In the genomic region with DNA sequence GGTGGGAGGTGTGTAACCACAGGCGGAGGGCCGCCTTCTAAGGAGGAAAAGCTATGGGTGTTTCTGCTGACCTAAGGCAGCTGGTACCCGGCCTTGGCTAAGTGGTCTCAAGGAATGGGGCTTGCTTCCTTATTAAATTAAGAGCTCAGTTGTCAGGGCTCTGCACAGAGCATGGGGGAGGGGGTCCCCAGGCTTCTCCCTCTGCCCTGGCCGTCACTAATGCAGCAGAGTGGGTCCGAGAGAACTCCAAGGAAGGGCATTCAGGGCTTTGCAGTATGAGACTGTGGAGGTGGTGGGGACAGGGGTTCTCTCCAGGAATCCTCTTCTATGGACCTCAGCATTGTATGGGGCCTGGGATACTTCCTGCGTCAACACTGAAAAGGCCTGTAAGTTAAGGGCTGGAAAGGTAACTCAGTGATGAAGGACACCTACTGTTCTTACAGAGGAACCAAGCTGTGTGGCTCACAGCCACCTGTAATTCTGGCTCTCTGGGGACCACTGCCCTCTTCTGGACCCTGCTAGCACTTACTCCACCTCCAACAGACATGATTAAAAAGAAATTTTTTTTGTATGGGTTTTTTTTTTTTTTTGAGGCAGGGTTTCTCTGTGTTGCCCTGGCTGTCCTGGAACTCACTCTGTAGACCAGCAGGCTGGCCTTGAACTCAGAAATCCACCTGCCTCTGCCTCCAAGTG, we compare ENCODE assay signal across 11 mouse cellular contexts. TPM values are rescaled to one million over a fixed set of nuclear protein-coding genes. Genes with fewer than 3 reads are reported as not detected.
DNase-seq lines count a peak whose midpoint lies in the region; ATAC-seq and TF ChIP-seq lines count a peak whose summit lies in the region.
"Had no signal": no experiment of that assay in that cellular context is flagged by ENCODE, and none has a peak within 500 bp of the region (broad histone marks: within the 10 kb centered on the region; RNA-seq: fewer than 3 reads in every experiment).

No protein-coding gene starts in this region.

- H3K27me3 ChIP-seq in cerebellum, adult 2 months (ENCODE audit: control insufficient read depth, insufficient read depth, low read length), result no peaks in the 10 kb centered on the region
- H3K27me3 ChIP-seq in lung, embryonic 14.5 days (ENCODE audit: insufficient read depth, low read length), result no peaks in the 10 kb centered on the region
- H3K27me3 ChIP-seq in stomach, embryonic 14.5 days (ENCODE audit: control insufficient read depth, insufficient read depth, low read length), result no peaks in the 10 kb centered on the region

- WGBS in cerebellum, adult 2 months, result 69% methylated on average over 6 of the region's 6 CpGs
- 70% methylated on average over 6 of the region's 6 CpGs for WGBS in lung, embryonic 14.5 days
- 89% methylated on average over 6 of the region's 6 CpGs for WGBS in lung, adult 2 months
- 69% methylated on average over 6 of the region's 6 CpGs for WGBS in stomach, embryonic 14.5 days

- H3K4me3 ChIP-seq in cerebellum, adult 2 months (replicated peaks; ENCODE audit: insufficient read depth, low read depth, low read length), result no peak overlapping the region
- no peak overlapping the region for H3K4me3 ChIP-seq in lung, embryonic 14.5 days (ENCODE audit: low read depth, low read length)
- H3K4me3 ChIP-seq in lung, adult 2 months (replicated peaks; ENCODE audit: extremely low read depth, low read depth, low read length), result no peak overlapping the region
- no peak overlapping the region for H3K4me3 ChIP-seq in stomach, embryonic 14.5 days (ENCODE audit: low read depth, low read length)

- no peaks in the 10 kb centered on the region for H3K36me3 ChIP-seq in lung, embryonic 14.5 days (ENCODE audit: insufficient read depth)
- H3K36me3 ChIP-seq in stomach, embryonic 14.5 days (ENCODE audit: control insufficient read depth, insufficient read depth, low read length), result no peaks in the 10 kb centered on the region

- H3K4me1 ChIP-seq in cerebellum, adult 2 months (ENCODE audit: control insufficient read depth, insufficient read depth, low read length), result no peaks in the 10 kb centered on the region
- 0 out of 2 replicates have a peak, but pooled peaks cover 3% of the 10 kb centered on the region for H3K4me1 ChIP-seq in lung, embryonic 14.5 days (ENCODE audit: insufficient read depth)
- peaks cover 3% of the 10 kb centered on the region; the same call in 1 of the 2 replicates for H3K4me1 ChIP-seq in lung, adult 2 months (ENCODE audit: control insufficient read depth, insufficient read depth, low read length)
- no peaks in the 10 kb centered on the region for H3K4me1 ChIP-seq in stomach, embryonic 14.5 days (ENCODE audit: control insufficient read depth, insufficient read depth, low read length)

- no peak overlapping the region for H3K27ac ChIP-seq in cerebellum, adult 2 months (ENCODE audit: insufficient read depth, low read length)
- H3K27ac ChIP-seq in lung, embryonic 14.5 days (ENCODE audit: low read depth), result no peak overlapping the region
- no peak overlapping the region for H3K27ac ChIP-seq in stomach, embryonic 14.5 days (ENCODE audit: low read length)
- H3K27ac ChIP-seq: liver, embryonic 14.5 days had no signal

- DNase-seq in cerebellum, adult 2 months, result no peak
- DNase-seq in cerebellum, adult 9-10 months, result no peak
- DNase-seq in lung, embryonic 14.5 days, result no peak
- DNase-seq in lung, adult 2 months, result no peak
- no peak for DNase-seq in frontal cortex, postnatal 36 days (ENCODE audit: low spot score in 2 of 2)
- no peak for DNase-seq in ovary, postnatal 14 days (ENCODE audit: low spot score)
- DNase-seq: B cell, adult 2 months; gastrocnemius, postnatal 10 days had no signal

- ATAC-seq in lung, embryonic 14.5 days (ENCODE audit: insufficient read depth), result no peak
- peak; percentile 50; the same call in 1 of the 2 replicates for ATAC-seq in common myeloid progenitor, adult 5-6 weeks (replicated peaks; ENCODE audit: low read depth, poor library complexity, severe bottlenecking)
- ATAC-seq in stomach, embryonic 14.5 days (ENCODE audit: insufficient number of reproducible peaks, insufficient read depth, low FRiP score, low read depth), result 0 out of 2 replicates have a peak, but pooled peaks have one; percentile 23

- no peak for TF ChIP-seq POLR2A in cerebellum, adult 2 months (IDR thresholded peaks at IDR 0.05; ENCODE audit: borderline replicate concordance, insufficient read depth, low read length)
- TF ChIP-seq POLR2A in lung, adult 2 months (IDR thresholded peaks at IDR 0.05; ENCODE audit: borderline replicate concordance, extremely low read depth, low read depth, low read length), result no peak

- no peaks in the 10 kb centered on the region; the same call in 1 of the 2 replicates for H3K9me3 ChIP-seq in lung, embryonic 14.5 days (ENCODE audit: low read depth, low read length)
- H3K9me3 ChIP-seq in stomach, embryonic 14.5 days (ENCODE audit: control insufficient read depth, low read depth, low read length), result no peaks in the 10 kb centered on the region; the same call in 1 of the 2 replicates

- H3K4me2 ChIP-seq in lung, embryonic 14.5 days, result no peak overlapping the region
- H3K4me2 ChIP-seq in stomach, embryonic 14.5 days (replicated peaks; ENCODE audit: low read depth, low read length), result no peak overlapping the region

- peak; percentile 12; the same call in 1 of the 2 replicates for TF ChIP-seq CTCF in cerebellum, adult 2 months (IDR thresholded peaks at IDR 0.05; ENCODE audit: borderline replicate concordance, insufficient read depth, low read depth, low read length)
- TF ChIP-seq CTCF in lung, embryonic 14.5 days (IDR thresholded peaks at IDR 0.05; ENCODE audit: low read depth), result peak; percentile 49
- TF ChIP-seq CTCF in lung, adult 2 months (IDR thresholded peaks at IDR 0.05; ENCODE audit: insufficient read depth, low read length), result no peak

- H3K9ac ChIP-seq in lung, embryonic 14.5 days, result no peak overlapping the region
- H3K9ac ChIP-seq in stomach, embryonic 14.5 days (replicated peaks; ENCODE audit: low read depth, low read length), result no peak overlapping the region
- H3K9ac ChIP-seq: liver, embryonic 14.5 days had no signal

RNA-seq across cellular contexts. Expression of gene Gm11077, which starts 19.5 kb away (rescaled TPM):
- not detected in 2 replicates for polyA plus RNA-seq in cerebellum, adult 2 months (2012; rRNA removed)
- polyA plus RNA-seq in lung, embryonic 14.5 days (2014; fragmentation: Nextera tagmentation; extraction: Ambion mirVana), result not detected in 2 replicates
- polyA plus RNA-seq in lung, adult 2 months (2012; rRNA removed), result not detected in 2 replicates
- not detected in 2 replicates for total RNA-seq in common myeloid progenitor, adult 5-6 weeks (2017)
- not detected in 2 replicates for polyA plus RNA-seq in stomach, embryonic 14.5 days (2014; fragmentation: Nextera tagmentation; extraction: Ambion mirVana)
- total RNA-seq: gastrocnemius, postnatal 10 days had no signal
- polyA plus RNA-seq: liver, embryonic 14.5 days had no signal
